Mouse (Mus musculus) C2C12 (cell line): Measurements from ENCODE around the gene Icam5.

ENCODE experiments used
- CEBPB ChIP-seq: IDR thresholded peaks from one replicate; pipeline ENCODE4 v1.6.1; 2011; ENCODE audit warnings: low read depth, mild to moderate bottlenecking, control low read depth, moderate library complexity
- CTCF ChIP-seq: IDR thresholded peaks from one replicate; pipeline ENCODE4 v1.5.1; 2011; ENCODE audit not compliant: control insufficient read depth, insufficient read depth, insufficient read length
- FOSL1 ChIP-seq: IDR thresholded peaks from one replicate; pipeline ENCODE4 v1.8.0; 2011; ENCODE audit warnings: mild to moderate bottlenecking, low read length; ENCODE audit not compliant: poor library complexity, insufficient read depth, severe bottlenecking
- MAX ChIP-seq: IDR thresholded peaks from one replicate; pipeline ENCODE4 v1.6.1; 2011; ENCODE audit warnings: mild to moderate bottlenecking, control low read depth
- MYOD1 ChIP-seq: IDR thresholded peaks from one replicate; pipeline ENCODE4 v1.6.1; 2011; ENCODE audit warnings: low read depth; ENCODE audit not compliant: control insufficient read depth, insufficient read length
- MYOG ChIP-seq: IDR thresholded peaks from one replicate; pipeline ENCODE4 v1.6.1; 2011; ENCODE audit not compliant: control insufficient read depth, insufficient read length; ENCODE audit errors: extremely low read depth
- USF1 ChIP-seq: IDR thresholded peaks from one replicate; pipeline ENCODE4 v1.6.1; 2011; ENCODE audit warnings: low read depth, mild to moderate bottlenecking, control low read depth, moderate library complexity

DNA sequence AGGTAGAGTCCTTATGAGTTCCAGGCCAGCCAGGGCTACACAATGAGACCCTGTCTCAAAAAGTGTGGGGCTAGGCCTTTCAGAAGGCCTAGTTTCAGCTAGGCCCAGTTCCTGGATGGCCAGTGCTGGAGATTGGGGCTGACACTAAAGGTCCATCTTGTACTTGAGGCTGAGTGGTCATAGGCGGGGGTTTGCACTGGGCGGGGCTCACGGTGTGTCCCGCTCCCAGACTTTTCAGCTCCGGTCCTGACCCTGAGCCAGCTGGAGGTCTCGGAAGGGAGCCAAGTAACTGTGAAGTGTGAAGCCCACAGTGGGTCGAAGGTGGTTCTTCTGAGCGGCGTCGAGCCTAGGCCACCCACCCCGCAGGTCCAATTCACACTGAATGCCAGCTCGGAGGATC lies 5.0 kb upstream of the Icam5 start:
- TF ChIP-seq MYOD1, result no peak
- no peak for TF ChIP-seq MAX
- no peak for TF ChIP-seq CTCF
- no peak for TF ChIP-seq CEBPB
- TF ChIP-seq MYOG, result no peak
- no peak for TF ChIP-seq USF1
- TF ChIP-seq FOSL1, result no peak
